Mouse (Mus musculus) liver, embryonic 15.5 days (tissue): Measurements from ENCODE around the gene Pfkfb2. TPM values are rescaled to one million over a fixed set of nuclear protein-coding genes. Genes with fewer than 3 reads are reported as not detected.

ENCODE experiments used
- ATAC-seq: fragments of 200-750 bp; cut with Nextera tagmentation; 2 replicates; pipeline ENCODE4 v1.8.0; 2017; ENCODE audit warnings: moderate number of reproducible peaks, mild to moderate bottlenecking, moderate library complexity; ENCODE audit not compliant: insufficient read depth
- H3K27ac ChIP-seq: fragments of 300-500 bp; sonication (generic); replicated peaks from 2 replicates; pipeline ENCODE4 v1.5.1; 2015; ENCODE audit warnings: mild to moderate bottlenecking, inconsistent platforms
- H3K27me3 ChIP-seq: fragments of 300-500 bp; sonication (generic); 2 replicates; pipeline ENCODE4 v1.6.1; 2015; ENCODE audit warnings: mild to moderate bottlenecking, inconsistent platforms
- H3K36me3 ChIP-seq: fragments of 300-500 bp; sonication (generic); replicated peaks from 2 replicates; pipeline ENCODE4 v1.6.1; 2015; ENCODE audit warnings: moderate library complexity, mild to moderate bottlenecking, inconsistent platforms
- H3K4me1 ChIP-seq: fragments of 300-500 bp; sonication (generic); replicated peaks from 2 replicates; pipeline ENCODE4 v1.6.1; 2015; ENCODE audit warnings: inconsistent platforms
- H3K4me2 ChIP-seq: fragments of 300-500 bp; sonication (generic); 2 replicates; pipeline ENCODE4 v1.6.1; 2015; ENCODE audit warnings: moderate library complexity, mild to moderate bottlenecking, inconsistent platforms
- H3K4me3 ChIP-seq: fragments of 300-500 bp; sonication (generic); replicated peaks from 2 replicates; pipeline ENCODE4 v1.5.1; 2015; ENCODE audit warnings: mild to moderate bottlenecking, inconsistent platforms
- H3K9ac ChIP-seq: fragments of 300-500 bp; sonication (generic); 2 replicates; pipeline ENCODE4 v1.6.1; 2015; ENCODE audit warnings: moderate library complexity, mild to moderate bottlenecking, inconsistent platforms
- H3K9me3 ChIP-seq: fragments of 300-500 bp; sonication (generic); replicated peaks from 2 replicates; pipeline ENCODE4 v1.6.1; 2016; ENCODE audit warnings: inconsistent platforms
- WGBS: fragments of 180-500 bp; shearing (Covaris S2); methylation state at CpG from one replicate; pipeline ENCODE4 v1.1.7; 2015; ENCODE audit warnings: mixed read lengths; ENCODE audit not compliant: insufficient replicate concordance; 5-methylcytosine and 5-hydroxymethylcytosine counted together
- polyA plus RNA-seq: library from polyadenylated mRNA; unstranded; fragments of >200 nt; fragmentation: Nextera tagmentation; extraction: Ambion mirVana; gene quantifications from 2 replicates; pipeline ENCODE4 v1.2.1, GENCODE M21; 2015

The Pfkfb2 gene
- 5.2 and 5.9 TPM in 2 replicates for polyA plus RNA-seq

DNA sequence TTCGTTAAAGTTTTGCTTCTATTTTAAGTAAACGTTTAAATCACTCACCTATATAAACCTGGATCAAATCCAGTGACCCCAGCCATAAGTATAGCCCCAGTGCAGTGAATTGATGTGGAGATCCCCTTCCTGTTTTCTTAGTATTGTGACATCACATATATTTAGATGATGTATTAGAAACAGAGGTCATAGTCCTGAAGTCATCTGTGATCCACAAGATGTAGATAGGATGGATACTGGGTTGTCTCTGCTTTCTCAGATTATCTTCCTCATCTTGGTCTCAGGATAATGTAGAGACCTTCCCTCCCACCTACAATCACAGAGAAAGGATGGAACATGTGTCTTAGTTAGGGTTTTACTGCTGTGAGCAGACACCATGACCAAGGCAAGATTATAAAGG is at the start of gene Pfkfb2:
Pfkfb2 (minus strand) TSS at position 101 of the 400 bp plus-strand sequence.
- Histone ChIP-seq H3K4me1 (peaks cover 46% of the 10 kb centered on the region), H3K27ac (0 out of 2 replicates have a peak within 1 kb of the TSS, but pooled peaks have one; percentile 20)

GRCm38 (mm10) chr1:130776645-130777044 is 47.6 kb upstream of the Pfkfb2 start:
- ATAC-seq: no peak
- peaks cover 4% of the 10 kb centered on the region; the same call in 1 of the 2 replicates for H3K27me3 ChIP-seq
- no peak overlapping the region for H3K27ac ChIP-seq
- no peak overlapping the region for H3K4me2 ChIP-seq
- H3K4me1 ChIP-seq: no peaks in the 10 kb centered on the region
- no peak overlapping the region for H3K4me3 ChIP-seq
- H3K36me3 ChIP-seq: no peaks in the 10 kb centered on the region
- no peaks in the 10 kb centered on the region for H3K9me3 ChIP-seq
- 82% methylated on average over 1 of the region's 1 CpGs for WGBS
- no peak overlapping the region for H3K9ac ChIP-seq

More for the DNA sequence above, at the start of gene Pfkfb2:
- 66% methylated on average over 2 of the region's 2 CpGs for WGBS
- Histone ChIP-seq H3K36me3 (peaks cover 4% of the 10 kb centered on the region; the same call in 1 of the 2 replicates), H3K4me2 (no peak within 1 kb of the TSS), H3K4me3 (no peak within 1 kb of the TSS), H3K27me3 (no peaks in the 10 kb centered on the region), H3K9ac (no peak within 1 kb of the TSS), H3K9me3 (no peaks in the 10 kb centered on the region)
- no peak for ATAC-seq

- Histone ChIP-seq H3K27me3 (peaks cover 4% of the 10 kb centered on the region; the same call in 1 of the 2 replicates), H3K4me2 (no peak overlapping the region), H3K36me3 (no peaks in the 10 kb centered on the region), H3K4me3 (no peak overlapping the region), H3K9ac (no peak overlapping the region), H3K4me1 (no peaks in the 10 kb centered on the region), H3K9me3 (no peaks in the 10 kb centered on the region), H3K27ac (no peak overlapping the region)
- WGBS: 52% methylated on average over 7 of the region's 7 CpGs
- ATAC-seq: no peak
Measured at GRCm38 (mm10) chr1:130775691-130776331, 46.8 kb upstream of the Pfkfb2 start.

GRCm38 (mm10) chr1:130775234-130775633 is 46.2 kb upstream of the Pfkfb2 start:
- ATAC-seq: no peak
- WGBS: 77% methylated on average over 2 of the region's 2 CpGs
- Histone ChIP-seq H3K4me3 (no peak overlapping the region), H3K36me3 (no peaks in the 10 kb centered on the region), H3K9ac (no peak overlapping the region), H3K9me3 (no peaks in the 10 kb centered on the region), H3K27me3 (peaks cover 8% of the 10 kb centered on the region), H3K27ac (no peak overlapping the region), H3K4me2 (no peak overlapping the region), H3K4me1 (no peaks in the 10 kb centered on the region)

GRCm38 (mm10) chr1:130770981-130771494 is 42.0 kb upstream of the Pfkfb2 start:
- no peak overlapping the region for H3K9ac ChIP-seq
- H3K4me2 ChIP-seq: no peak overlapping the region
- no peaks in the 10 kb centered on the region for H3K36me3 ChIP-seq
- H3K4me1 ChIP-seq: 0 out of 2 replicates have a peak, but pooled peaks cover 3% of the 10 kb centered on the region
- no peaks in the 10 kb centered on the region for H3K9me3 ChIP-seq
- H3K4me3 ChIP-seq: no peak overlapping the region
- no peak overlapping the region for H3K27ac ChIP-seq
- WGBS: 59% methylated on average over 3 of the region's 3 CpGs
- H3K27me3 ChIP-seq: peaks cover 4% of the 10 kb centered on the region; the same call in 1 of the 2 replicates
- ATAC-seq: no peak

DNA sequence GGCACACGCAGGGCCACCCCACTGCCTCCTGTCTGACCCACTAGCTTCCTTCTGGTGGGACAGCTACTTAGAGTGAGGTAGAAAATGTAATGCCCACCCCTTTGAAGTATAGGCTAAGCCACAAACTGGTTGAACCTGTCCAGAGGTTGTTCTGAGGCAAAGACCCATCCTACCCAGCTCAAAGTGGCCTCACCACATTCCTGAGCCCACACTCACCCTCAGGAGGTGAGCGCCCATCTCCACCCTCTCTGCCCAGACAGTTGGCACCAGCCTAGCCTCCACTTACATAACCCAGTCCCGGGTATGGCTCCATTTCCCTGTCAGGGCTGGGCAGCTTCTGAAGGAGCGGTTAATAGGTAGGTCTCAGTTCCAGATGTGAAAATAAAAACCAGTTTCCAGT is 41.4 kb upstream of the Pfkfb2 start:
- H3K27me3 ChIP-seq: peaks cover 4% of the 10 kb centered on the region; the same call in 1 of the 2 replicates
- ATAC-seq: no peak
- no peaks in the 10 kb centered on the region for H3K36me3 ChIP-seq
- H3K9me3 ChIP-seq: no peaks in the 10 kb centered on the region
- no peak overlapping the region for H3K4me3 ChIP-seq
- WGBS: 71% methylated on average over 4 of the region's 4 CpGs
- no peak overlapping the region for H3K27ac ChIP-seq
- 0 out of 2 replicates have a peak, but pooled peaks cover 3% of the 10 kb centered on the region for H3K4me1 ChIP-seq
- no peak overlapping the region for H3K4me2 ChIP-seq
- no peak overlapping the region for H3K9ac ChIP-seq

DNA sequence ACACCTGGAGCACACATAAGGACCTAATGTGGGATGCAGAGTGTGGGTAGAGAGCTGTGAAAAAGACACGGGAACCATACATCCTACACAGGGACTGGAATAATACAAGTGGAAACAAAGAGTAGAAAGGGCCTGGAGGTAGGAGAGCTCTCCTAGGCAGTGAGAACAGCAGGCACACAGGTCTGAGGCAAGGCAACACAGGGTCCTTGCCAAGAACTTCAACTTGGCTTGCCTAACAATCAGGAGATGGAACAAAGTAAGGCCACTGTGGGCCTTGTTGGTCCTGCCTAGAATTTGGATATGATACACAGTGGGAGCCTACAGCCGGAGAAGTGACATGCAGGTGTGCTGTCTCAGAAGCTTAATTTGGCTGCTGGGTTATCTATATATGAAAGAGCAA is 40.9 kb upstream of the Pfkfb2 start:
- no peak for ATAC-seq
- Histone ChIP-seq H3K9me3 (no peaks in the 10 kb centered on the region), H3K36me3 (no peaks in the 10 kb centered on the region), H3K27ac (no peak overlapping the region), H3K4me1 (0 out of 2 replicates have a peak, but pooled peaks cover 3% of the 10 kb centered on the region), H3K4me3 (no peak overlapping the region), H3K4me2 (no peak overlapping the region), H3K27me3 (peaks cover 4% of the 10 kb centered on the region; the same call in 1 of the 2 replicates), H3K9ac (no peak overlapping the region)
- 73% methylated on average over 2 of the region's 2 CpGs for WGBS

DNA sequence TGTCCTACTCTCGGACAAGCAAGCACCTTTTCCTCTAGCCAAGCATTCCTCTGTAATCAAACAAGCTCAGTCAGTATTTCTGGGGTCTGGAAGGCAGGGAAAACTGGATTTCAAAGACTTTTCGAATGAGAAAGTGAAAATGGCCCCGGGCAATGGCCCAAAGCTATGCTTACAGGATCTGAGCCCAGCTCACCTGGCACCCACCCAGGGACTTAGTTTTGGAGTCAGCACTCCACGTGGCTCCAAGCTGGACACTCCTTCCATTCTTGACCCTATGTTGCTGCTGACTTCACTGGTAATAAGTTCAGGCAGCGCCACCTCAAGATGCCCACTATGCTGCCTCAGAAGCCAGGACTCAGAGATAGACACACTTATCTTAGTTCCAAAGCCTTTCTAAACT is 38.0 kb upstream of the Pfkfb2 start:
- no peak overlapping the region for H3K9ac ChIP-seq
- 68% methylated on average over 5 of the region's 5 CpGs for WGBS
- 0 out of 2 replicates have a peak, but pooled peaks cover 14% of the 10 kb centered on the region for H3K4me1 ChIP-seq
- H3K36me3 ChIP-seq: no peaks in the 10 kb centered on the region
- H3K9me3 ChIP-seq: no peaks in the 10 kb centered on the region
- no peak overlapping the region for H3K4me2 ChIP-seq
- H3K27ac ChIP-seq: no peak overlapping the region
- H3K4me3 ChIP-seq: no peak overlapping the region
- ATAC-seq: no peak
- peaks cover 4% of the 10 kb centered on the region; the same call in 1 of the 2 replicates for H3K27me3 ChIP-seq

- H3K4me3 ChIP-seq: no peak overlapping the region
- ATAC-seq: no peak
- peaks cover 20% of the 10 kb centered on the region for H3K4me1 ChIP-seq
- no peaks in the 10 kb centered on the region for H3K27me3 ChIP-seq
- H3K4me2 ChIP-seq: no peak overlapping the region
- WGBS: 68% methylated on average over 12 of the region's 12 CpGs
- no peaks in the 10 kb centered on the region for H3K9me3 ChIP-seq
- no peak overlapping the region for H3K9ac ChIP-seq
- no peaks in the 10 kb centered on the region for H3K36me3 ChIP-seq
- H3K27ac ChIP-seq: no peak overlapping the region
Measured at GRCm38 (mm10) chr1:130764027-130764461, 35.0 kb upstream of the Pfkfb2 start.

- H3K27me3 ChIP-seq: no peaks in the 10 kb centered on the region
- H3K36me3 ChIP-seq: no peaks in the 10 kb centered on the region
- H3K9ac ChIP-seq: no peak overlapping the region
- H3K4me3 ChIP-seq: no peak overlapping the region
- 71% methylated on average over 3 of the region's 3 CpGs for WGBS
- H3K4me2 ChIP-seq: no peak overlapping the region
- H3K27ac ChIP-seq: no peak overlapping the region
- H3K9me3 ChIP-seq: no peaks in the 10 kb centered on the region
- ATAC-seq: no peak
- peaks cover 20% of the 10 kb centered on the region for H3K4me1 ChIP-seq
Measured at GRCm38 (mm10) chr1:130762045-130762760, 33.1 kb upstream of the Pfkfb2 start.

GRCm38 (mm10) chr1:130761597-130761996 is 32.5 kb upstream of the Pfkfb2 start:
- Histone ChIP-seq H3K4me1 (peaks cover 17% of the 10 kb centered on the region), H3K9ac (no peak overlapping the region), H3K27ac (no peak overlapping the region), H3K4me2 (no peak overlapping the region), H3K36me3 (no peaks in the 10 kb centered on the region), H3K4me3 (no peak overlapping the region), H3K9me3 (no peaks in the 10 kb centered on the region), H3K27me3 (no peaks in the 10 kb centered on the region)
- ATAC-seq: no peak
- WGBS: 43% methylated on average over 1 of the region's 1 CpGs
